In genomic region chr10:45048158-45048557, GRCm38 (mm10) we compare ENCODE assay signal across 11 mouse cellular contexts. TPM values are rescaled to one million over a fixed set of nuclear protein-coding genes. Genes with fewer than 3 reads are reported as not detected.
DNase-seq lines count a peak whose midpoint lies in the region; ATAC-seq and TF ChIP-seq lines count a peak whose summit lies in the region.
"Had no signal": no experiment of that assay in that cellular context is flagged by ENCODE, and none has a peak within 500 bp of the region (broad histone marks: within the 10 kb centered on the region; RNA-seq: fewer than 3 reads in every experiment).

No protein-coding gene starts in this region.

- DNase-seq in heart, postnatal 25 days (ENCODE audit: low spot score): no peak
- no peak for DNase-seq in spleen, adult 2 months (ENCODE audit: low read depth in 1 of 2, low spot score in 2 of 2)
- DNase-seq in spleen, postnatal 10 days (ENCODE audit: low spot score in 2 of 2): no peak
- DNase-seq in yolk sac, embryonic 10.5 days (ENCODE audit: low spot score): peak; percentile 40
- no peak for DNase-seq in frontal cortex, postnatal 25 days (ENCODE audit: low spot score in 2 of 2)
- no peak for DNase-seq in urinary bladder, adult 18-20 months (ENCODE audit: low spot score in 2 of 2)
- DNase-seq: cerebellum, adult 8-10 months; thymus, postnatal 25 days had no signal

- intact Hi-C loops in heart, postnatal 25 days (cut with DNase I): loop anchor here (1.0 to 5.0 kb wide), 2 partner anchors 46 to 591 kb away; no protein-coding TSS in a partner anchor

- H3K27me3 ChIP-seq in heart, embryonic 13.5 days (replicated peaks): peaks cover 35% of the 10 kb centered on the region
- H3K27me3 ChIP-seq in spleen, adult 2 months (ENCODE audit: control insufficient read depth, insufficient read depth, low read length): no peaks in the 10 kb centered on the region
- H3K27me3 ChIP-seq in liver, embryonic 15.5 days: no peaks in the 10 kb centered on the region
- H3K27me3 ChIP-seq: embryonic facial prominence, embryonic 12.5 days had no signal

- no peaks in the 10 kb centered on the region for H3K9me3 ChIP-seq in heart, embryonic 13.5 days
- no peaks in the 10 kb centered on the region for H3K9me3 ChIP-seq in liver, embryonic 15.5 days (replicated peaks)
- H3K9me3 ChIP-seq: embryonic facial prominence, embryonic 12.5 days had no signal

- H3K4me3 ChIP-seq in heart, embryonic 13.5 days: peak overlapping the region; percentile 24
- H3K4me3 ChIP-seq in spleen, adult 2 months (ENCODE audit: extremely low read depth, insufficient read depth, insufficient read length): no peak overlapping the region
- peak overlapping the region; percentile 6 for H3K4me3 ChIP-seq in liver, embryonic 15.5 days (replicated peaks)
- H3K4me3 ChIP-seq: embryonic facial prominence, embryonic 12.5 days had no signal

- no peak for ATAC-seq in heart, embryonic 13.5 days (ENCODE audit: extremely low read depth, insufficient number of reproducible peaks, low FRiP score, low TSS enrichment)
- peak; percentile 62 for ATAC-seq in liver, embryonic 15.5 days (ENCODE audit: insufficient read depth)

- TF ChIP-seq POLR2A in spleen, adult 2 months (IDR thresholded peaks at IDR 0.05; ENCODE audit: low read depth, low read length): no peak

- no peaks in the 10 kb centered on the region for H3K36me3 ChIP-seq in heart, embryonic 13.5 days
- H3K36me3 ChIP-seq in spleen, adult 2 months (ENCODE audit: control insufficient read depth, insufficient read depth, low read length): no peaks in the 10 kb centered on the region
- no peaks in the 10 kb centered on the region for H3K36me3 ChIP-seq in liver, embryonic 15.5 days (replicated peaks)
- H3K36me3 ChIP-seq: embryonic facial prominence, embryonic 12.5 days had no signal

- peak overlapping the region; percentile 61 for H3K9ac ChIP-seq in heart, embryonic 13.5 days
- H3K9ac ChIP-seq in liver, embryonic 15.5 days: no peak overlapping the region
- H3K9ac ChIP-seq: embryonic facial prominence, embryonic 12.5 days had no signal

- TF ChIP-seq CTCF in spleen, adult 2 months (IDR thresholded peaks at IDR 0.05; ENCODE audit: extremely low read depth, insufficient read depth, insufficient read length, insufficient replicate concordance): no peak

- peaks cover 14% of the 10 kb centered on the region for H3K4me1 ChIP-seq in heart, embryonic 13.5 days
- H3K4me1 ChIP-seq in spleen, adult 2 months (ENCODE audit: control insufficient read depth, insufficient read depth, insufficient read length): peaks cover 10% of the 10 kb centered on the region; the same call in 1 of the 2 replicates
- peaks cover 15% of the 10 kb centered on the region for H3K4me1 ChIP-seq in liver, embryonic 15.5 days (replicated peaks)
- H3K4me1 ChIP-seq: embryonic facial prominence, embryonic 12.5 days had no signal

- no peak overlapping the region for H3K27ac ChIP-seq in heart, embryonic 13.5 days (replicated peaks)
- peak overlapping the region; percentile 76; the same call in 1 of the 2 replicates for H3K27ac ChIP-seq in spleen, adult 2 months (ENCODE audit: insufficient read depth, low read length)
- H3K27ac ChIP-seq in liver, embryonic 15.5 days (replicated peaks): peak overlapping the region; percentile 31
- H3K27ac ChIP-seq: embryonic facial prominence, embryonic 12.5 days had no signal

- WGBS in heart, embryonic 13.5 days: 9% methylated on average over 11 of the region's 11 CpGs
- WGBS in spleen, adult 2 months: 60% methylated on average over 11 of the region's 11 CpGs
- WGBS in liver, embryonic 15.5 days (ENCODE audit: insufficient replicate concordance): 4% methylated on average over 11 of the region's 11 CpGs

- peak overlapping the region; percentile 64 for H3K4me2 ChIP-seq in heart, embryonic 13.5 days
- H3K4me2 ChIP-seq in liver, embryonic 15.5 days: peak overlapping the region; percentile 50
- H3K4me2 ChIP-seq: embryonic facial prominence, embryonic 12.5 days had no signal

RNA-seq across cellular contexts. Expression of gene Prep, which starts 18.8 kb away (rescaled TPM):
- polyA plus RNA-seq in heart, embryonic 13.5 days (2015; fragmentation: Nextera tagmentation; extraction: Ambion mirVana): 27.8 and 29.6 TPM in 2 replicates
- total RNA-seq in heart, postnatal 25 days (2021): 10 to 100 TPM; 15.5 to 16.5 TPM
- 5.2 and 6.9 TPM in 2 replicates for polyA plus RNA-seq in spleen, adult 2 months (2012; rRNA removed)
- 8.9 and 9.2 TPM in 2 replicates for polyA plus RNA-seq in liver, embryonic 15.5 days (2015; fragmentation: Nextera tagmentation; extraction: Ambion mirVana)
